Mouse (Mus musculus) testis, adult 2 months (tissue): ENCODE data around the gene Synrg. TPM values are rescaled to one million over a fixed set of nuclear protein-coding genes. Genes with fewer than 3 reads are reported as not detected.

Experiments used
- H3K27ac ChIP-seq: fragments of 200-500 bp; 2 replicates; pipeline ENCODE4 v1.5.1; 2012; ENCODE audit warnings: low read depth, low read length; ENCODE audit not compliant: control insufficient read depth, insufficient read depth
- H3K27me3 ChIP-seq: fragments of 200-500 bp; 2 replicates; pipeline ENCODE4 v1.6.1; 2012; ENCODE audit warnings: mild to moderate bottlenecking, low read length, moderate library complexity; ENCODE audit not compliant: control insufficient read depth, insufficient read depth
- H3K36me3 ChIP-seq: fragments of 200-500 bp; 2 replicates; pipeline ENCODE4 v1.6.1; 2012; ENCODE audit warnings: mild to moderate bottlenecking, low read length; ENCODE audit not compliant: control insufficient read depth, insufficient read depth
- H3K4me1 ChIP-seq: fragments of 200-500 bp; 2 replicates; pipeline ENCODE4 v1.6.1; 2012; ENCODE audit warnings: low read length; ENCODE audit not compliant: control insufficient read depth, insufficient read depth
- H3K4me3 ChIP-seq: fragments of 200-500 bp; 2 replicates; pipeline ENCODE4 v1.5.1; 2012; ENCODE audit warnings: low read depth, mild to moderate bottlenecking, low read length, moderate library complexity, mixed read lengths; ENCODE audit not compliant: control insufficient read depth
- CTCF ChIP-seq: fragments of 200-500 bp; IDR thresholded peaks from 2 replicates; pipeline ENCODE4 v1.5.1; 2012; ENCODE audit warnings: low read depth, mild to moderate bottlenecking, inconsistent platforms, low read length, moderate library complexity; ENCODE audit not compliant: control insufficient read depth, insufficient read depth, insufficient replicate concordance
- POLR2A ChIP-seq: fragments of 200-500 bp; IDR thresholded peaks from 2 replicates; pipeline ENCODE4 v1.6.1; 2012; ENCODE audit warnings: low read depth, mild to moderate bottlenecking, inconsistent platforms, low read length, moderate library complexity; ENCODE audit not compliant: control insufficient read depth
- polyA plus RNA-seq: library from polyadenylated mRNA; depleted of rRNA; stranded (reverse); fragments of >200 nt; gene quantifications from 2 replicates; pipeline ENCODE4 v1.2.3, GENCODE M21; 2012; rRNA removed

Gene Synrg
- polyA plus RNA-seq, result 31.6 and 33.0 TPM in 2 replicates

DNA sequence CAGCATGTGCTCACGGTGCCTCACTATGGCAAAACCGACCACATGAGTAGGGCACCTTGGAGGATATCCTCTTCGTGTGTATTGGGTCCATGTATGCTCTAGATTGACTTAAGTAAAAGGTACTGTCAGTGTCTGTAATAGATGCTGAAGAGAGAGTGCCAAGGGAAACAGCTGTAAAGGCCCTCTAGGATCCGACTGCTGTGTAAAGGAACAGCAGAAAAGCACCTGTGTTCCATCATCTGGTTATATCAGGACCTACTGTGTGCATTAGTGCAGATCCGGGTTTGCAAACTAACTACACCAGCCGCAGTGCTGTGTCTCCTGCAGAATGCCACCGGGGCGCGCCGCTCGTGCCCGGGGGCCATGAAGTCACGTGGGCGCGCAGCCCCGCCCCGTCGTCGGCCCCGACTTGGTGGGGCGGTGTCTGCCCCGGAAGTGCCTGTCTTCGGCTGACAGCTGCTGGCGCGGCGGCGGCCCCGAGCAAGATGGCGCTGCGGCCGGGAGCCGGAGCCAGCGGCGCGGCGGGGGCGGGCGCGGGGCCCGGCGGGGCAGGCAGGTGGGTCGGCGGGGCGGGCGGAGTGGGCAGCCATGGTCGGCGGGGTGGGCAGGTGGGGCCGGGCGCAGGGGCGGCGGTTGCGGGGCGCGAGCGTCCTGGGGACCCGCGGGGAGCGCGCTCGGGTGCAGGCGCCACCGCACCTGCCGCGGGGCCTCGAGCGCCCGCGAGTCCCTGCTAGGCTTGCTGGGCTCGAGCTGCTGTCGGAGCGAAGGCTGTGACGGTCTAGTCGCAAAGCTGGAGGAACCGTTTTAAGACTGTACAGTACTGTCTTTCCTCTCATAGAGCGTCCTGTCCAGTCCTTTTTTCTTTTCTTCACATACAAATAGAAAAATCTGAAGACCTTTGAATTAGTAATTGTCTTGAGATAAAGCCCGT lies at the start of gene Synrg:
Gene Synrg, plus strand, starts transcription at position 438 of the 931 bp plus-strand sequence.
- TF ChIP-seq POLR2A (peak; percentile 64; the same call in 1 of the 2 replicates), CTCF (no peak)
- Histone ChIP-seq H3K4me1 (peaks cover 2% of the 10 kb centered on the region; the same call in 1 of the 2 replicates), H3K4me3 (peak within 1 kb of the TSS; percentile 91), H3K27ac (peak within 1 kb of the TSS; percentile 81), H3K27me3 (no peaks in the 10 kb centered on the region), H3K36me3 (no peaks in the 10 kb centered on the region; the same call in 1 of the 2 replicates)

DNA sequence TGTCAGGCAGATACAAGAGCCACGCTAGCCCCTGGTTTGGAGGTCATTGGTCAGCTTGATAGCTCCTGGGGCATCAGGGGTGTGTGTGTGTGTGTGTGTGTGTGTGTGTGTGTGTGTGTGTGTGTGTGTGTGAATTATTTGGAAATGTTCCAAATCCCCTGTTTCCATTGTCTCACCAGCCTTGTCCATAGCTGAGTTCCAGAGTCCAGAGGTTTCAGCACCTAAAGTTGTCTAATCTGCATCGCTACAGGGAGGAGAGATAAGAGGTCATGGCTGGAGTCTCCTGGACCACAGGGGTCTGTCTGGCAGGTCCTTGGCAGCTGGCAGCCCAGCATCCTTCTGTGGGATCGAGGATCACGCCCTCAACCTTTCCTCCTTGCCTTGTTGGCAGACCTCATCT lies 49.7 kb upstream of the Synrg start:
- H3K36me3 ChIP-seq, result no peaks in the 10 kb centered on the region
- TF ChIP-seq POLR2A (no peak), CTCF (no peak)
- no peak overlapping the region for H3K4me3 ChIP-seq

DNA sequence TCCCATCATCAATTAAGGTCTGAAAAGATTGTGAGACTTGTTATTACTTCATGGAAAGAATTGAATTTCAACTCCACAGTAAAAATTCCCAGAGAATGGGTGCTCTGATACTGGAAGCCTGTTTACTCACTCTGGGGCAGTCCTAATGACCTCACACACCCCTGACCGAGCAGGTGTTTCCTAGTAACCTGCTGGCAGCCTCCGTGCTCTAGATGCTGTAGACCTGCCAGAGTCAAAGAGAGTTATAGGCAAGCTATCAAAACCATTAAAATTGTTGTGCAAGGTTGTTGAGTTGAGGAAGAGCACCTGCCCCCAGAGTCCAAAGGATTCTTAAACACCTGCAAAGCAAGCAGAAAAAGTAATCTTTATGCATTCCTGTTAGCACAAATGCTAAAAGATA lies 41.6 kb upstream of the Synrg start:
- TF ChIP-seq POLR2A, result no peak
- no peak for TF ChIP-seq CTCF
- H3K27me3 ChIP-seq, result no peaks in the 10 kb centered on the region
- H3K27ac ChIP-seq, result no peak overlapping the region
- no peak overlapping the region for H3K4me3 ChIP-seq
- H3K4me1 ChIP-seq, result no peaks in the 10 kb centered on the region
- H3K36me3 ChIP-seq, result no peaks in the 10 kb centered on the region

More for the DNA sequence above, 49.7 kb upstream of the Synrg start:
- Histone ChIP-seq H3K4me1 (no peaks in the 10 kb centered on the region), H3K27me3 (no peaks in the 10 kb centered on the region), H3K27ac (no peak overlapping the region)

DNA sequence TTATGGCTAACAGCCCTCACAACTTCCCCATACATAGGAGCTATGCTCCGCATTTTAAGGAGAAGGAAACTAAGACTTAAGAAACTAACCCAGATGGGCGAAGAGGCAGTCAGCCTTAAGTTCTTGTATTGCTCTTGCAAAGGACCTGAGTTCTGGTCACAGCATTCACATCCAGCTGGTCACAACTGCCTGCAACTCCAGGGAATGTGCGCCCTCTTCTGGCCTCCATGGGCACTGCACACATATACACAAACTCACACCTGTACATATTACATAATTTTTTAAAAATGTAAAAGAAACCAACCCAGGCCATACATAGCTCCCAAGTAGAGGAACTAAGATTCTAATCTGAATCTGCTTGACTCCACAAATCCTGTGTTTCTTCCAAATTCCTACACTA lies 37.1 kb upstream of the Synrg start:
- no peak for TF ChIP-seq POLR2A
- TF ChIP-seq CTCF, result peak; percentile 81; the same call in 1 of the 2 replicates
- Histone ChIP-seq H3K27ac (no peak overlapping the region), H3K36me3 (no peaks in the 10 kb centered on the region), H3K4me3 (no peak overlapping the region), H3K4me1 (no peaks in the 10 kb centered on the region), H3K27me3 (no peaks in the 10 kb centered on the region)

DNA sequence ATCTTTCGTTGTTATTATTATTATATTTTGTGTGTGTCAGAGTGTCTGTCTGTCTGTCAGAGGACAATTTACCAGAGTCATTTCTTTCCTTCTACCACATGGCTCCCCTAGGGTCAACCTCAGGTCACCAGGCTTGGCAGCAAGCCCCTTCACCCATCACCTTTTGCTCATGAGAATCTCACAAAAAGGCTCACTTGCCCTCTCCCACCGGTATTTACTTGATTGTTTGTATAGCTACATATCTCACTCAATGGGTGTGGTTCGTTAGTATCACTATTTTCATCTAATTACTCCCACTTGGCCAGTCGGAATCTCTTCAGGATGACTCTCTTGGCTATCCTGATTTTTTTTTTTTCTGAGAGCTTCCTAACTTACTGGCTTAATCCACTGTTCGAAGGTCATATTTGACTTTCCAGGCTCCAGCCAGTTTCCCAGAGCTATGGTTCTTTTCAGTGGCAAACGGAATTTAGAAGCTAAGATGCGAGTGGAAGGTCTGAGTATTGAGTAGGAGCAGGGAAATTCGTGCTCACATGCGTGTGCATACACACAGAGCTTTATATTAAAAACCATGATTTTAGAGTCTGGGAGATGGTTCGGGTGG lies 31.6 kb upstream of the Synrg start:
- no peak for TF ChIP-seq POLR2A
- no peak for TF ChIP-seq CTCF
- no peak overlapping the region for H3K4me3 ChIP-seq
- no peak overlapping the region for H3K27ac ChIP-seq
- H3K27me3 ChIP-seq, result no peaks in the 10 kb centered on the region
- no peaks in the 10 kb centered on the region for H3K4me1 ChIP-seq
- no peaks in the 10 kb centered on the region for H3K36me3 ChIP-seq

DNA sequence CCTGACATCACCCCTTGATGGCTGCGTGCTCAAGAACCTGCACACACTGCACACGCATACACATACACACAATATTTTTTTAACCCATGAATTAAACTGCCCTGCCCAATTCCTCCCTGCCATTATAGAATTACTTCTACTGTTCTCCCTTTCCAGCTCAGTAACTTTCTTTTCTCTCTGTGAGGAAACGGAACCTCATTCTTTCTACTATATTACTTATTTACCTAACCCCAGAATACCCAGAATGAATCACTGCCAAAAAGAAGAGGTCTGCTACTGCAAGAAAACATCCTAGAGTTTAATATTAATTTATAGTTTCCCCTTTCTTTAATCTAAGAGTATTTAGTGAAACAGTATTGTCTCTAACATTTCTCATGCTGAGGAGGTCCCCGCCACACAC lies 30.9 kb upstream of the Synrg start:
- TF ChIP-seq CTCF (no peak), POLR2A (no peak)
- H3K36me3 ChIP-seq, result no peaks in the 10 kb centered on the region
- H3K4me1 ChIP-seq, result no peaks in the 10 kb centered on the region
- H3K27ac ChIP-seq, result no peak overlapping the region
- H3K27me3 ChIP-seq, result no peaks in the 10 kb centered on the region
- no peak overlapping the region for H3K4me3 ChIP-seq

DNA sequence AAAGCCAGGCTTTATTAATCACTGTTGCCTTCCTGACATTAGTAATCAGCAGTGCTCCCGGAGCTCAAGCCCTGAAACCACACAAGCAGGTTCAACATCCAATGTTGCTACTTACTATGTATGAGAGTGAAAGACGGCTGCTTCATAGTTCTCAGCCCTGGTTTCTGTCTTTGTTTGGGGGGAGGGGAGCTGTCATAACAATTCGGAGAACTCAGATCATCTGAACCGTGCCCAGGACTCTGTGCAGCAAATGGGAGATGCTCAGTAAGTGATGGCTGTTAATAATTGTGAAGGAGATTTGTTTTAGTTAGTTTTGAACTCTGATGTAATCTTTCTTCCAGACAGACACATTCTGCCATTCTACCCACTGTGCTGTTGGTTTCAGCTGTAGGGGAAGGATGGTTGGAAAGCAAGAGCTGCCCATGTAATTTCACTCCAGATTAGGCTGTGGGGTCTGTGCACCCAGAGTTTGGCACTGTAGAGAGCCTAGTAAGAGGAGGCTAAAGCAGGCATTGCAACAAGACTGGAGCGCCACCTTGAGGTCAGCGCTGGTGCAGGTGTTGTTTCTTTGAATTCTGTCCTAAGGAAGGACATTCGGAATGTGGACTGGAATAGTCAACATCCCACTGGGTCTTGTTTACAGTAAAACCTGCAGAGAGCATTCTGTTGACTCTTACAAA lies 28.1 kb upstream of the Synrg start:
- no peak overlapping the region for H3K4me3 ChIP-seq
- H3K27me3 ChIP-seq, result no peaks in the 10 kb centered on the region
- no peak overlapping the region for H3K27ac ChIP-seq
- peak; percentile 79; the same call in 1 of the 2 replicates for TF ChIP-seq CTCF
- no peak for TF ChIP-seq POLR2A
- H3K36me3 ChIP-seq, result no peaks in the 10 kb centered on the region
- no peaks in the 10 kb centered on the region for H3K4me1 ChIP-seq
